Mouse (Mus musculus) limb, embryonic 14.5 days (tissue): ENCODE measurements around the gene Sh3pxd2a. TPM values are rescaled to one million over a fixed set of nuclear protein-coding genes. Genes with fewer than 3 reads are reported as not detected.

Source experiments
- ATAC-seq: fragments of 200-750 bp; cut with Nextera tagmentation; 2 replicates; pipeline ENCODE4 v1.8.0; 2017; ENCODE audit warnings: low read depth, moderate number of reproducible peaks, moderate TSS enrichment; ENCODE audit not compliant: low FRiP score
- DNase-seq: peaks from one replicate; pipeline ENCODE4 v3.0.0-alpha.2; 2015; ENCODE audit warnings: low spot score
- H3K27ac ChIP-seq: fragments of 300-500 bp; sonication (generic); replicated peaks from 2 replicates; pipeline ENCODE4 v1.5.1; 2014; ENCODE audit warnings: low read depth, mild to moderate bottlenecking, low read length, moderate library complexity, mixed read lengths
- H3K27me3 ChIP-seq: fragments of 300-500 bp; sonication (generic); 2 replicates; pipeline ENCODE4 v1.6.1; 2014; ENCODE audit warnings: low read length, mixed read lengths; ENCODE audit not compliant: control insufficient read depth, insufficient read depth
- H3K36me3 ChIP-seq: fragments of 300-500 bp; sonication (generic); 2 replicates; pipeline ENCODE4 v1.6.1; 2014; ENCODE audit warnings: mild to moderate bottlenecking, low read length, moderate library complexity, mixed read lengths; ENCODE audit not compliant: control insufficient read depth, insufficient read depth
- H3K4me1 ChIP-seq: fragments of 300-500 bp; sonication (generic); 2 replicates; pipeline ENCODE4 v1.6.1; 2014; ENCODE audit warnings: antibody characterized with exemption, low read length, mixed read lengths; ENCODE audit not compliant: control insufficient read depth, insufficient read depth
- H3K4me2 ChIP-seq: fragments of 300-500 bp; sonication (generic); replicated peaks from 2 replicates; pipeline ENCODE4 v1.6.1; 2014; ENCODE audit warnings: low read depth, mild to moderate bottlenecking, low read length, moderate library complexity; ENCODE audit not compliant: severe bottlenecking
- H3K4me3 ChIP-seq: fragments of 300-500 bp; sonication (generic); replicated peaks from 2 replicates; pipeline ENCODE4 v1.5.1; 2014; ENCODE audit warnings: low read length
- H3K9ac ChIP-seq: fragments of 300-500 bp; sonication (generic); 2 replicates; pipeline ENCODE4 v1.6.1; 2014; ENCODE audit warnings: mild to moderate bottlenecking, low read depth, low read length, moderate library complexity; ENCODE audit not compliant: severe bottlenecking
- H3K9me3 ChIP-seq: fragments of 300-500 bp; sonication (generic); 2 replicates; pipeline ENCODE4 v1.6.1; 2016; ENCODE audit warnings: low read length; ENCODE audit not compliant: control insufficient read depth
- POLR2A ChIP-seq: fragments of 200-500 bp; IDR thresholded peaks from 2 replicates; pipeline ENCODE4 v1.8.0; 2012; ENCODE audit warnings: inconsistent platforms, mild to moderate bottlenecking, moderate library complexity, borderline replicate concordance; ENCODE audit not compliant: insufficient read depth, insufficient read length; ENCODE audit errors: extremely low read depth
- WGBS: fragments of 180-500 bp; shearing (Covaris S2); extraction: QIAGEN DNeasy Blood & Tissue Kit; methylation state at CpG from one replicate; pipeline ENCODE4 v1.1.7; 2014; 5-methylcytosine and 5-hydroxymethylcytosine counted together
- polyA plus RNA-seq, 2 experiments: library from polyadenylated mRNA; depleted of rRNA in 1 of 2; stranded (reverse) in 1 of 2; unstranded in 1 of 2; fragments of >200 nt; fragmentation: Nextera tagmentation in 1 of 2; extraction: Ambion mirVana in 1 of 2; gene quantifications; 2 replicates each; pipeline versions ENCODE4 v1.2.1 to v1.2.3; 2012 to 2014

The Sh3pxd2a gene
- polyA plus RNA-seq, 2 experiments, result 17.1 to 61.7 TPM

DNA sequence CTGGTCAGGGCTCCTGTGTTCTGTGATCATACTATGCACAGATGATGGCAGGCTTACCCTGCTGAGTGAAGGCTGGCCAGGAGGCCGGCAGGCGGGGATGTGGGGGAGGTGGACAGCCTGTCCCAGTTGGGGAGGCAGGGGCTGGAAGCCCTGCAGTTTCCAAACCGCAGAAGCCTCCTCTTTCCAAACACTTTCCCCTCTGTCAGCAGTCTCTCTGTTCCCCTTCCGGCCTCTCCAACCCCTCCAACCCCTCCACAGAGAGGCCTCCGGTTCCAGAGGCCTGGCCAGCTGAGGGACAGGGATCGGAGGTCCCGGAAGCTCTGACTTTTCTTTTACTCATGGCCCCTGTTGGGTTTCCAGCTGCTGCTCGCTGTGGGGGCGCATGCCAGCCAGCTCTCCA lies 183.3 kb downstream of the Sh3pxd2a start:
- no peak for ATAC-seq
- DNase-seq, result no peak
- no peaks in the 10 kb centered on the region; the same call in 1 of the 2 replicates for H3K4me1 ChIP-seq
- no peaks in the 10 kb centered on the region for H3K27me3 ChIP-seq
- TF ChIP-seq POLR2A, result no peak
- 85% methylated on average over 9 of the region's 9 CpGs for WGBS
- H3K4me2 ChIP-seq, result no peak overlapping the region
- peaks cover 92% of the 10 kb centered on the region for H3K36me3 ChIP-seq
- H3K9ac ChIP-seq, result no peak overlapping the region
- no peaks in the 10 kb centered on the region for H3K9me3 ChIP-seq
- peak overlapping the region; percentile 65; the same call in 1 of the 2 replicates for H3K27ac ChIP-seq
- no peak overlapping the region for H3K4me3 ChIP-seq

GRCm38 (mm10) chr19:47279788-47280532 lies 184.2 kb downstream of the Sh3pxd2a start:
- Histone ChIP-seq H3K36me3 (peaks cover 92% of the 10 kb centered on the region), H3K4me1 (no peaks in the 10 kb centered on the region; the same call in 1 of the 2 replicates), H3K4me3 (no peak overlapping the region), H3K9me3 (no peaks in the 10 kb centered on the region), H3K27me3 (no peaks in the 10 kb centered on the region), H3K9ac (no peak overlapping the region), H3K27ac (peak overlapping the region; percentile 65), H3K4me2 (no peak overlapping the region)
- DNase-seq (peak; percentile 62), ATAC-seq (peak; percentile 17; the same call in 1 of the 2 replicates)
- no peak for TF ChIP-seq POLR2A
- 85% methylated on average over 15 of the region's 15 CpGs for WGBS

GRCm38 (mm10) chr19:47279372-47279771 lies 184.8 kb downstream of the Sh3pxd2a start:
- no peak for TF ChIP-seq POLR2A
- H3K27ac ChIP-seq, result no peak overlapping the region; the same call in 1 of the 2 replicates
- ATAC-seq (no peak), DNase-seq (no peak)
- no peak overlapping the region for H3K4me3 ChIP-seq
- no peaks in the 10 kb centered on the region; the same call in 1 of the 2 replicates for H3K4me1 ChIP-seq
- H3K36me3 ChIP-seq, result peaks cover 92% of the 10 kb centered on the region
- H3K4me2 ChIP-seq, result no peak overlapping the region
- H3K9me3 ChIP-seq, result no peaks in the 10 kb centered on the region
- no peaks in the 10 kb centered on the region for H3K27me3 ChIP-seq
- no peak overlapping the region for H3K9ac ChIP-seq
- 88% methylated on average over 4 of the region's 4 CpGs for WGBS

GRCm38 (mm10) chr19:47276730-47277129 lies 187.5 kb downstream of the Sh3pxd2a start:
- TF ChIP-seq POLR2A, result no peak
- H3K4me3 ChIP-seq, result no peak overlapping the region
- H3K4me1 ChIP-seq, result no peaks in the 10 kb centered on the region; the same call in 1 of the 2 replicates
- H3K4me2 ChIP-seq, result no peak overlapping the region
- DNase-seq (no peak), ATAC-seq (no peak)
- H3K9ac ChIP-seq, result no peak overlapping the region
- 73% methylated on average over 6 of the region's 6 CpGs for WGBS
- peak overlapping the region; percentile 33; the same call in 1 of the 2 replicates for H3K27ac ChIP-seq
- H3K9me3 ChIP-seq, result no peaks in the 10 kb centered on the region
- peaks cover 95% of the 10 kb centered on the region for H3K36me3 ChIP-seq
- H3K27me3 ChIP-seq, result no peaks in the 10 kb centered on the region

DNA sequence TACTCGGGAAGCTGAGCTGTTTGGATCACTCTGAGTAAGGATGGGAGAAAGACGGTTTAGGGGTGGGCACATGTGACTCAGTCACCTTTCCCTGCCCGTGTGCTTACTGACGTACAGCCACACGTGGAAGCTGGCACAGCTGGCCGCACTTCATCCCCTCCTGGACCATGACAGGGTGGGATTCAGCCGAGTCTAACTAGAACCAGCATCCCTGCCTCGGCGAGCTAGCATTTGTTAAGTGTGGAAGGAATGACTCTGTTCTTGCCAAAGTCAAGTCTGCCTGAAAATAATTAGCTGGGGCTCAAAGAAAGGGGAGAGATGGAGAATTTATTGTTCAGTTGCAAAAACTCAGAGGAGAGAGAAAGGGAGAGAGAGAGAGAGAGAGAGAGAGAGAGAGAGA lies 193.7 kb downstream of the Sh3pxd2a start:
- Histone ChIP-seq H3K36me3 (peaks cover 99% of the 10 kb centered on the region), H3K27ac (0 out of 2 replicates have a peak overlapping the region, but pooled peaks have one; percentile 13)

More for the DNA sequence above, 193.7 kb downstream of the Sh3pxd2a start:
- Histone ChIP-seq H3K4me1 (no peaks in the 10 kb centered on the region), H3K9ac (no peak overlapping the region), H3K4me3 (no peak overlapping the region), H3K27me3 (no peaks in the 10 kb centered on the region), H3K9me3 (no peaks in the 10 kb centered on the region), H3K4me2 (no peak overlapping the region)
- WGBS, result 72% methylated on average over 9 of the region's 9 CpGs
- ATAC-seq (peak; percentile 8; the same call in 1 of the 2 replicates), DNase-seq (no peak)
- no peak for TF ChIP-seq POLR2A
